Mouse (Mus musculus): ENCODE results near the gene Slc41a2. TPM values are rescaled to one million over a fixed set of nuclear protein-coding genes. Genes with fewer than 3 reads are reported as not detected.
"Not testable (repeated sequence)": the region's sequence is repeated elsewhere in the genome, so short reads cannot be mapped to it uniquely, and the experiment has no call there.

The Slc41a2 gene
- total and polyA plus RNA-seq, 2 experiments from 2014 or later: 0.45 to 5.6 TPM

GRCm38 (mm10) chr10:83382528-83382927 lies 44.8 kb upstream of the Slc41a2 start:
- ATAC-seq (ENCODE audit: insufficient read depth, low read depth): no peak
- Histone ChIP-seq H3K4me2 (ENCODE audit: low read depth, low read length) (no peak overlapping the region), H3K4me1 (ENCODE audit: control insufficient read depth, insufficient read depth) (peaks cover 7% of the 10 kb centered on the region), H3K36me3 (replicated peaks; ENCODE audit: control insufficient read depth, insufficient read depth, low read length) (no peaks in the 10 kb centered on the region), H3K27me3 (ENCODE audit: control insufficient read depth, insufficient read depth, low read length) (no peaks in the 10 kb centered on the region), H3K9ac (replicated peaks; ENCODE audit: low read depth, low read length) (no peak overlapping the region), H3K27ac (ENCODE audit: low read depth) (no peak overlapping the region), H3K4me3 (ENCODE audit: low read depth, low read length) (no peak overlapping the region), H3K9me3 (replicated peaks; ENCODE audit: control insufficient read depth, low read length) (no peaks in the 10 kb centered on the region)
- 90% methylated on average over 4 of the region's 4 CpGs for WGBS
- no peak for DNase-seq (ENCODE audit: low spot score)
- TF ChIP-seq CTCF (IDR thresholded peaks at IDR 0.05; ENCODE audit: low read depth) (no peak), EP300 (IDR thresholded peaks at IDR 0.05; ENCODE audit: low read depth) (no peak)

DNA sequence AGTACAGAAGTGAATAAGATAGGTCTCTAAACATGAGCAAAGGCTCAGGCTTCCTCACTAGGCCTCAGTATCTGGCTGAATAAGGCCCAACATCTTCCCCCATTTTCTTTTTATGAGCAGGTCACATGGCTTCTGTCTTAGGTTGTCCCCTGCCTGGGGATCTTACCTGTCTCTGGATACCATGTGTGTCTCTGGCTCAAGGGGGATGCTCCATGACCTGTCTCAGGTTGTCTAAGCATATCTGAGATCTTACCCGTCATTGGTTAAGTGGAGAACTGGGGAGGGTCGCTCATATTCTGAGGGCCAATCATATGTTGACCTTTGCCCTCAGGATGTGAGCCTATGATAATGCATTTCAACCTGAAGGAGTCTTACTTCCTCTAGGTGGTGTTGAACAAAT lies 42.8 kb upstream of the Slc41a2 start:
- Histone ChIP-seq H3K27ac (ENCODE audit: low read depth) (no peak overlapping the region), H3K9me3 (replicated peaks; ENCODE audit: control insufficient read depth, low read length) (no peaks in the 10 kb centered on the region), H3K27me3 (ENCODE audit: control insufficient read depth, insufficient read depth, low read length) (no peaks in the 10 kb centered on the region), H3K4me2 (ENCODE audit: low read depth, low read length) (no peak overlapping the region), H3K4me3 (ENCODE audit: low read depth, low read length) (no peak overlapping the region), H3K36me3 (replicated peaks; ENCODE audit: control insufficient read depth, insufficient read depth, low read length) (no peaks in the 10 kb centered on the region), H3K4me1 (ENCODE audit: control insufficient read depth, insufficient read depth) (peaks cover 11% of the 10 kb centered on the region), H3K9ac (replicated peaks; ENCODE audit: low read depth, low read length) (no peak overlapping the region)
- DNase-seq (ENCODE audit: low spot score) (no peak), ATAC-seq (ENCODE audit: insufficient read depth, low read depth) (no peak)
- 98% methylated on average over 2 of the region's 2 CpGs for WGBS
- TF ChIP-seq CTCF (IDR thresholded peaks at IDR 0.05; ENCODE audit: low read depth): no peak
- no peak for TF ChIP-seq EP300 (IDR thresholded peaks at IDR 0.05; ENCODE audit: low read depth)

GRCm38 (mm10) chr10:83378083-83378833 lies 40.6 kb upstream of the Slc41a2 start:
- ATAC-seq (ENCODE audit: insufficient read depth, low read depth): peak; percentile 68
- peaks cover 11% of the 10 kb centered on the region for H3K4me1 ChIP-seq (ENCODE audit: control insufficient read depth, insufficient read depth)
- no peaks in the 10 kb centered on the region for H3K9me3 ChIP-seq (replicated peaks; ENCODE audit: control insufficient read depth, low read length)
- H3K36me3 ChIP-seq (replicated peaks; ENCODE audit: control insufficient read depth, insufficient read depth, low read length): 0 out of 2 replicates have a peak, but pooled peaks cover 10% of the 10 kb centered on the region
- H3K27me3 ChIP-seq (ENCODE audit: control insufficient read depth, insufficient read depth, low read length): no peaks in the 10 kb centered on the region
- peak; percentile 61 for DNase-seq (ENCODE audit: low spot score)
- H3K4me3 ChIP-seq (ENCODE audit: low read depth, low read length): no peak overlapping the region
- TF ChIP-seq EP300 (IDR thresholded peaks at IDR 0.05; ENCODE audit: low read depth) (no peak), CTCF (IDR thresholded peaks at IDR 0.05; ENCODE audit: low read depth) (no peak)
- WGBS: 42% methylated on average over 9 of the region's 9 CpGs
- H3K4me2 ChIP-seq (ENCODE audit: low read depth, low read length): no peak overlapping the region
- H3K9ac ChIP-seq (replicated peaks; ENCODE audit: low read depth, low read length): no peak overlapping the region
- no peak overlapping the region for H3K27ac ChIP-seq (ENCODE audit: low read depth)

DNA sequence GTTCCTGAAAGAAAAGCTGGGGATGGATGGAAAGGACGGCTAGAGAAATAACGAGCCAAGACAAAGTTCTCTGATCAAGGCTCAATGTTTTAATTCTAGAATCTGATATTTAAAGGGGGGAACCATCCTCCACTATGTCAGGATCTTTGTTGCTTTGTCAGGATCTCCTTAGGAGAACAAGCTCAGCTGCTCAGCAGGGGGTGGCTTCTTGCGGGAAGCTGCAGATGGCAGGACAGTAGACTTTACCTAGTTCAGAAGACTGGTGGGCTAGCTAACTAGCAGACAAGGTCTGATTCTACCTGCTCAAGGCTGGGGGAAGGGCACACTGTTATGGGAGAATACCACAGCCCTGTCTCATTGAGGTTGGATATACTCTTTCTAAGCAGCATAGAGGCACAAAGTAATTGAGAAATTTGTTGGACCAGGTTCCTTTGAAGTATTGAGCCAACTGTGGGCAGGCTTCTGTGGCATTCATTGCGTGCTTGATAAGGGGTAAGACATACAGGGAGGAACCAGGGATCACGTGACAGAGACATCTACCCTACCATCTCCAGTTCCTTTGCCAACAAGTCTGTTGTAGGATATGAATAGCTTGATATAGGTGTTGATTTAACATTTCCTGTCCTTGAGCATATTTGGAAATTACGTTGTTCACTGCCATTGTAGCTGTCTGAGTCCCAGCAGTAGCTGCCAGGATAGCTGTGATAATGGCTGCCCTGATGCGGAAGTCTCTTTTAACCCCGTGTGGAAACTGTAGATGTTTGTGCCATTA lies 39.4 kb upstream of the Slc41a2 start:
- WGBS: 57% methylated on average over 8 of the region's 8 CpGs
- no peak for ATAC-seq (ENCODE audit: insufficient read depth, low read depth)

DNA sequence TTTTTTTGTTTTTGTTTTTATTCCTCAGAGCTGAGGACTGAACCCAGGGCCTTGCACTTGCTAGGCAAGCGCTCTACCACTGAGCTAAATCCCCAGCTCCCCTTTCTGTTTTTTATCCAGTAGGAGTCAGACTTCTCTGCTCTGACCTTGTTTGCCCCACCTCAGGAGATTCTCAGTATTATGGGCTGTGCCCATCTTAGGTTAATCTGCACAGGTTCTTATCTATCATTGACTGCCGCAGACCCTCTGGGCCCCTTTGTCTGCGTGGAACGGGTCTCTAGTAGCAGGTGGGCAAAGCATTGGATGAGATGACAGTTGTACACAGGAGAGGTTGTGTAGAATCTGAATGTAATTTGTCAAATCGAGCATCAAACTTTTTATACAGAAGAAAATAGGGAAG lies 37.8 kb upstream of the Slc41a2 start:
- 83% methylated on average over 5 of the region's 5 CpGs for WGBS
- H3K4me1 ChIP-seq (ENCODE audit: control insufficient read depth, insufficient read depth): peaks cover 11% of the 10 kb centered on the region
- H3K4me3 ChIP-seq (ENCODE audit: low read depth, low read length); ATAC-seq (ENCODE audit: insufficient read depth, low read depth); H3K9ac ChIP-seq (replicated peaks; ENCODE audit: low read depth, low read length); DNase-seq (ENCODE audit: low spot score); H3K27ac ChIP-seq (ENCODE audit: low read depth); H3K9me3 ChIP-seq (replicated peaks; ENCODE audit: control insufficient read depth, low read length); H3K4me2 ChIP-seq (ENCODE audit: low read depth, low read length); H3K27me3 ChIP-seq (ENCODE audit: control insufficient read depth, insufficient read depth, low read length): not testable (repeated sequence)
- peaks cover 28% of the 10 kb centered on the region for H3K36me3 ChIP-seq (replicated peaks; ENCODE audit: control insufficient read depth, insufficient read depth, low read length)

More for the DNA sequence above, 39.4 kb upstream of the Slc41a2 start:
- Histone ChIP-seq H3K4me3 (ENCODE audit: low read depth, low read length) (no peak overlapping the region), H3K4me1 (ENCODE audit: control insufficient read depth, insufficient read depth) (peaks cover 11% of the 10 kb centered on the region), H3K27ac (ENCODE audit: low read depth) (no peak overlapping the region), H3K27me3 (ENCODE audit: control insufficient read depth, insufficient read depth, low read length) (no peaks in the 10 kb centered on the region), H3K9ac (replicated peaks; ENCODE audit: low read depth, low read length) (no peak overlapping the region), H3K36me3 (replicated peaks; ENCODE audit: control insufficient read depth, insufficient read depth, low read length) (peaks cover 14% of the 10 kb centered on the region; the same call in 1 of the 2 replicates), H3K9me3 (replicated peaks; ENCODE audit: control insufficient read depth, low read length) (no peaks in the 10 kb centered on the region), H3K4me2 (ENCODE audit: low read depth, low read length) (no peak overlapping the region)
- no peak for TF ChIP-seq CTCF (IDR thresholded peaks at IDR 0.05; ENCODE audit: low read depth)
- TF ChIP-seq EP300 (IDR thresholded peaks at IDR 0.05; ENCODE audit: low read depth): no peak
- DNase-seq (ENCODE audit: low spot score): peak; percentile 14
